Mouse (Mus musculus) midbrain, embryonic 16.5 days (tissue): ENCODE data around the gene Col15a1. TPM values are rescaled to one million over a fixed set of nuclear protein-coding genes. Genes with fewer than 3 reads are reported as not detected.
A peak's percentile ranks its signal among the peaks of the same experiment; 100 is the strongest.

Experiments used
- ATAC-seq: fragments of 200-750 bp; cut with Nextera tagmentation; 2 replicates; pipeline ENCODE4 v1.8.0; 2017; ENCODE audit warnings: moderate TSS enrichment
- H3K27ac ChIP-seq: fragments of 300-500 bp; sonication (generic); 2 replicates; pipeline ENCODE4 v1.5.1; 2014; ENCODE audit warnings: mild to moderate bottlenecking, low read length, mixed read lengths
- H3K27me3 ChIP-seq: fragments of 300-500 bp; sonication (generic); 2 replicates; pipeline ENCODE4 v1.6.1; 2014; ENCODE audit warnings: low read depth, low read length, mixed read lengths; ENCODE audit not compliant: control insufficient read depth, insufficient read depth
- H3K36me3 ChIP-seq: fragments of 300-500 bp; sonication (generic); 2 replicates; pipeline ENCODE4 v1.6.1; 2014; ENCODE audit warnings: mild to moderate bottlenecking, low read length, moderate library complexity, mixed read lengths; ENCODE audit not compliant: control insufficient read depth, insufficient read depth
- H3K4me1 ChIP-seq: fragments of 300-500 bp; sonication (generic); 2 replicates; pipeline ENCODE4 v1.6.1; 2014; ENCODE audit warnings: mild to moderate bottlenecking, low read length, mixed read lengths; ENCODE audit not compliant: control insufficient read depth, insufficient read depth
- H3K4me2 ChIP-seq: fragments of 300-500 bp; sonication (generic); 2 replicates; pipeline ENCODE4 v1.6.1; 2014; ENCODE audit warnings: mild to moderate bottlenecking, low read length, mixed read lengths
- H3K4me3 ChIP-seq: fragments of 300-500 bp; sonication (generic); 2 replicates; pipeline ENCODE4 v1.5.1; 2014; ENCODE audit warnings: low read depth, mild to moderate bottlenecking, low read length, moderate library complexity, mixed read lengths
- H3K9ac ChIP-seq: fragments of 300-500 bp; sonication (generic); 2 replicates; pipeline ENCODE4 v1.6.1; 2014; ENCODE audit warnings: low read depth, low read length, mixed read lengths
- H3K9me3 ChIP-seq: fragments of 300-500 bp; sonication (generic); replicated peaks from 2 replicates; pipeline ENCODE4 v1.6.1; 2014; ENCODE audit warnings: mild to moderate bottlenecking, low read length, mixed read lengths; ENCODE audit not compliant: control insufficient read depth, poor library complexity, severe bottlenecking
- WGBS: fragments of 180-500 bp; shearing (Covaris S2); extraction: QIAGEN DNeasy Blood & Tissue Kit; methylation state at CpG from one replicate; pipeline ENCODE4 v1.1.7; 2014; 5-methylcytosine and 5-hydroxymethylcytosine counted together
- polyA plus RNA-seq: library from polyadenylated mRNA; unstranded; fragments of >200 nt; fragmentation: Nextera tagmentation; extraction: Ambion mirVana; gene quantifications from 2 replicates; pipeline ENCODE4 v1.2.1, GENCODE M21; 2015

Gene Col15a1
- polyA plus RNA-seq, 1 experiment from 2014 or later = 5.3 TPM

GRCm38 (mm10) chr4:47272452-47273130 lies 64.6 kb downstream of the Col15a1 start:
- Histone ChIP-seq H3K4me1 (no peaks in the 10 kb centered on the region), H3K4me3 (no peak overlapping the region), H3K4me2 (no peak overlapping the region), H3K9me3 (no peaks in the 10 kb centered on the region), H3K27me3 (no peaks in the 10 kb centered on the region), H3K9ac (no peak overlapping the region), H3K36me3 (no peaks in the 10 kb centered on the region), H3K27ac (no peak overlapping the region)
- WGBS = 87% methylated on average over 9 of the region's 9 CpGs
- ATAC-seq = no peak

GRCm38 (mm10) chr4:47273795-47274194 lies 65.8 kb downstream of the Col15a1 start:
- no peaks in the 10 kb centered on the region for H3K9me3 ChIP-seq
- H3K4me2 ChIP-seq = no peak overlapping the region
- no peaks in the 10 kb centered on the region for H3K27me3 ChIP-seq
- ATAC-seq = no peak
- no peak overlapping the region for H3K27ac ChIP-seq
- H3K4me1 ChIP-seq = no peaks in the 10 kb centered on the region
- 90% methylated on average over 8 of the region's 8 CpGs for WGBS
- no peak overlapping the region for H3K9ac ChIP-seq
- no peak overlapping the region for H3K4me3 ChIP-seq
- H3K36me3 ChIP-seq = no peaks in the 10 kb centered on the region

GRCm38 (mm10) chr4:47274911-47275310 lies 67.0 kb downstream of the Col15a1 start:
- Histone ChIP-seq H3K4me2 (no peak overlapping the region), H3K4me1 (no peaks in the 10 kb centered on the region), H3K4me3 (no peak overlapping the region), H3K9me3 (no peaks in the 10 kb centered on the region), H3K9ac (no peak overlapping the region), H3K27ac (no peak overlapping the region), H3K27me3 (no peaks in the 10 kb centered on the region), H3K36me3 (no peaks in the 10 kb centered on the region)
- no peak for ATAC-seq
- 84% methylated on average over 2 of the region's 2 CpGs for WGBS

GRCm38 (mm10) chr4:47278397-47278796 lies 70.4 kb downstream of the Col15a1 start:
- Histone ChIP-seq H3K27ac (no peak overlapping the region), H3K36me3 (no peaks in the 10 kb centered on the region), H3K4me1 (no peaks in the 10 kb centered on the region), H3K9me3 (no peaks in the 10 kb centered on the region), H3K27me3 (no peaks in the 10 kb centered on the region), H3K4me2 (no peak overlapping the region), H3K4me3 (no peak overlapping the region), H3K9ac (no peak overlapping the region)
- no peak for ATAC-seq
- WGBS = 94% methylated on average over 6 of the region's 6 CpGs

- Histone ChIP-seq H3K4me3 (no peak overlapping the region), H3K9ac (no peak overlapping the region), H3K4me2 (no peak overlapping the region), H3K9me3 (no peaks in the 10 kb centered on the region), H3K27ac (no peak overlapping the region), H3K36me3 (no peaks in the 10 kb centered on the region), H3K27me3 (no peaks in the 10 kb centered on the region), H3K4me1 (no peaks in the 10 kb centered on the region)
- ATAC-seq = peak; percentile 76
- 55% methylated on average over 10 of the region's 10 CpGs for WGBS
Observed at GRCm38 (mm10) chr4:47279085-47279707, 71.2 kb downstream of the Col15a1 start.

GRCm38 (mm10) chr4:47280126-47280525 lies 72.2 kb downstream of the Col15a1 start:
- Histone ChIP-seq H3K4me2 (no peak overlapping the region), H3K36me3 (no peaks in the 10 kb centered on the region), H3K4me1 (peaks cover 3% of the 10 kb centered on the region; the same call in 1 of the 2 replicates), H3K27me3 (no peaks in the 10 kb centered on the region), H3K4me3 (no peak overlapping the region), H3K27ac (no peak overlapping the region), H3K9ac (no peak overlapping the region), H3K9me3 (no peaks in the 10 kb centered on the region)
- ATAC-seq = no peak
- WGBS = 87% methylated on average over 5 of the region's 5 CpGs

- Histone ChIP-seq H3K27ac (no peak overlapping the region), H3K36me3 (no peaks in the 10 kb centered on the region), H3K27me3 (no peaks in the 10 kb centered on the region), H3K4me3 (no peak overlapping the region), H3K9me3 (no peaks in the 10 kb centered on the region), H3K4me1 (peaks cover 3% of the 10 kb centered on the region; the same call in 1 of the 2 replicates), H3K4me2 (no peak overlapping the region), H3K9ac (no peak overlapping the region)
- no peak for ATAC-seq
- WGBS = 80% methylated on average over 6 of the region's 6 CpGs
Observed at GRCm38 (mm10) chr4:47281920-47282682, 74.1 kb downstream of the Col15a1 start.

GRCm38 (mm10) chr4:47284311-47284710 lies 76.3 kb downstream of the Col15a1 start:
- no peak for ATAC-seq
- no peak overlapping the region for H3K4me2 ChIP-seq
- H3K27me3 ChIP-seq = no peaks in the 10 kb centered on the region
- H3K9ac ChIP-seq = no peak overlapping the region
- no peak overlapping the region for H3K4me3 ChIP-seq
- H3K9me3 ChIP-seq = no peaks in the 10 kb centered on the region
- H3K4me1 ChIP-seq = peaks cover 3% of the 10 kb centered on the region; the same call in 1 of the 2 replicates
- WGBS = 71% methylated on average over 6 of the region's 6 CpGs
- H3K36me3 ChIP-seq = no peaks in the 10 kb centered on the region
- H3K27ac ChIP-seq = no peak overlapping the region

GRCm38 (mm10) chr4:47284874-47285273 lies 76.9 kb downstream of the Col15a1 start:
- no peak for ATAC-seq
- 63% methylated on average over 9 of the region's 9 CpGs for whole genome bisulfite sequencing
- H3K4me2 ChIP-seq = no peak overlapping the region

More at GRCm38 (mm10) chr4:47284874-47285273, 76.9 kb downstream of the Col15a1 start:
- Histone ChIP-seq H3K36me3 (no peaks in the 10 kb centered on the region), H3K9me3 (no peaks in the 10 kb centered on the region), H3K27me3 (no peaks in the 10 kb centered on the region), H3K27ac (no peak overlapping the region), H3K4me3 (no peak overlapping the region), H3K4me1 (peaks cover 3% of the 10 kb centered on the region; the same call in 1 of the 2 replicates), H3K9ac (no peak overlapping the region)
